Mouse (Mus musculus) heart, postnatal 0 days (tissue): ENCODE measurements around the gene Hdgf. TPM values are rescaled to one million over a fixed set of nuclear protein-coding genes. Genes with fewer than 3 reads are reported as not detected.

Experiments
- ATAC-seq: fragments of 200-750 bp; cut with Nextera tagmentation; 2 replicates; pipeline ENCODE4 v1.8.0; 2017; ENCODE audit warnings: low read depth, moderate number of reproducible peaks, moderate library complexity; ENCODE audit not compliant: insufficient read depth
- DNase-seq: peaks from one replicate; pipeline ENCODE4 v3.0.0-alpha.2; 2016; ENCODE audit warnings: low spot score
- H3K27ac ChIP-seq: fragments of 300-500 bp; sonication (generic); 2 replicates; pipeline ENCODE4 v1.5.1; 2014; ENCODE audit warnings: low read depth, mild to moderate bottlenecking
- H3K27me3 ChIP-seq: fragments of 300-500 bp; sonication (generic); 2 replicates; pipeline ENCODE4 v1.6.1; 2014; ENCODE audit warnings: low read length, mixed read lengths; ENCODE audit not compliant: control insufficient read depth, insufficient read depth
- H3K36me3 ChIP-seq: fragments of 300-500 bp; sonication (generic); replicated peaks from 2 replicates; pipeline ENCODE4 v1.6.1; 2014; ENCODE audit warnings: low read length, mixed read lengths; ENCODE audit not compliant: control insufficient read depth, insufficient read depth
- H3K4me1 ChIP-seq: fragments of 300-500 bp; sonication (generic); 2 replicates; pipeline ENCODE4 v1.6.1; 2014; ENCODE audit warnings: antibody characterized with exemption; ENCODE audit not compliant: control insufficient read depth, insufficient read depth
- H3K4me2 ChIP-seq: fragments of 300-500 bp; sonication (generic); 2 replicates; pipeline ENCODE4 v1.6.1; 2014; ENCODE audit warnings: low read depth, mild to moderate bottlenecking, low read length, moderate library complexity
- H3K4me3 ChIP-seq: fragments of 300-500 bp; sonication (generic); 2 replicates; pipeline ENCODE4 v1.5.1; 2014; ENCODE audit warnings: low read depth, low read length
- H3K9ac ChIP-seq: fragments of 300-500 bp; sonication (generic); replicated peaks from 2 replicates; pipeline ENCODE4 v1.6.1; 2014; ENCODE audit warnings: low read depth, low read length, mixed read lengths
- H3K9me3 ChIP-seq: fragments of 300-500 bp; sonication (generic); replicated peaks from 2 replicates; pipeline ENCODE4 v1.6.1; 2016; ENCODE audit warnings: low read length; ENCODE audit not compliant: control insufficient read depth
- CTCF ChIP-seq: IDR thresholded peaks from 2 replicates; pipeline ENCODE4 v1.5.1; 2016; ENCODE audit warnings: antibody characterized with exemption, control low read depth, low read depth
- EP300 ChIP-seq: IDR thresholded peaks from 2 replicates; pipeline ENCODE4 v1.6.1; 2016; ENCODE audit warnings: antibody characterized with exemption, low read depth
- WGBS: fragments of 180-500 bp; shearing (Covaris S2); extraction: QIAGEN DNeasy Blood & Tissue Kit; methylation state at CpG from one replicate; pipeline ENCODE4 v1.1.7; 2014; 5-methylcytosine and 5-hydroxymethylcytosine counted together
- polyA plus RNA-seq: library from polyadenylated mRNA; unstranded; fragments of >200 nt; fragmentation: Nextera tagmentation; extraction: Ambion mirVana; gene quantifications from 2 replicates; pipeline ENCODE4 v1.2.1, GENCODE M21; 2015
- total RNA-seq: library from RNA; depleted of rRNA; stranded (reverse); fragments of >200 nt; gene quantifications from 2 replicates; pipeline ENCODE4 v1.2.3, GENCODE M21; 2014; ENCODE audit warnings: low replicate concordance; rRNA removed

Gene Hdgf
- total and polyA plus RNA-seq, 2 experiments from 2014 or later = 62.1 to 83.8 TPM

DNA sequence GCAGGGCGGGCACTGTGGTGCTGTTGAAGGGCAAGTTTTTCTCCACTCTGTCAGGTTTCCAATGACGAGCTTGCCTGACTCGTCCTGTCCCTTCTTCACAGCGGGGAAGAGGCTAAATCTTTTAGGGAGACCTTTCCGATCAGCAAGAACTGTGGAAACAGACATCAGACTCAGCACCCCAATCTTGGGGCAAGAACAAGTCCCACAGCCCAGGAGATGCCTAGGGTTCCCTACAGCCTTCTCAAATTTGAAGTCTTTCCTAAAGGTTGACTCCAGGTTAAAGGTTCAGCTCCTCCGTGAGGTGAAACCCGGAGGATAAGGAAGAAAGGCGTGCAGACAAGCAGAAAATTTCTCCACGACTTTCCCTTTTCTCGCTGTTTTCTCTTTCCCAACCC, 54.1 kb downstream of the Hdgf start:
- Histone ChIP-seq H3K27me3 (0 out of 2 replicates have a peak, but pooled peaks cover 3% of the 10 kb centered on the region), H3K9me3 (no peaks in the 10 kb centered on the region), H3K9ac (peak overlapping the region; percentile 78), H3K36me3 (no peaks in the 10 kb centered on the region), H3K27ac (peak overlapping the region; percentile 75), H3K4me3 (peak overlapping the region; percentile 60), H3K4me1 (no peaks in the 10 kb centered on the region), H3K4me2 (peak overlapping the region; percentile 96)
- ATAC-seq = no peak
- 16% methylated on average over 10 of the region's 10 CpGs for WGBS
- DNase-seq = no peak
- TF ChIP-seq EP300 (no peak), CTCF (no peak)

DNA sequence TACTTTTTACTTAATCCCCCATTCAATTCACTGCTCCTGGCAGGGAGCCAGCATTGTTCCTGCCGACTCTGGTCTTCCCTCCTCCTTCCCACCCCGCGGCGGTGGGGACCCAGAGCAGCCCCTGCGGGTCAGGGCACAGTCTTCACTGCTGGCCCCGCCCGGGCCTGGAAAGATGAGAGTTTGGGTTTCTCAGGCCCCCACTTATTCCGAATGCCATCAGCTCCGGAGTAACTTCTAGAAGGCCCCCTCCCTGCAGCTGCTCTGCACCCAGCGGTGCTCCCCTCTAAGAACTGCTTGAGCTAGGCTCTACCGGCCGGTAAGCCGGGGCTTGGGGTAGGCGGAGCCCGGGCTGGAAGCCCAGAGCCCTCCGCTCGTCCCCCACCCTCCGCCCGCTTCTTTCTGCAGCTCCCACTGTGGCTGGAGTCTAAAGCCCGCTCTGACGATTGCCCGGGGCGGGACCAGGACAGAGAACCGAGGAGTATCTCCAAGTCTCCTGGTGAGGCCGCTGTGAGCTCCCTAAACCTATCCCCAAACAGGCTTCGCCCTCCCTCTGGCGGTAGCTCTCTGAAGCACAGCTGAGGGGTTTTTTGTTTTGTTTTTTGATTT, 54.6 kb downstream of the Hdgf start:
- H3K4me3 ChIP-seq = peak overlapping the region; percentile 60
- TF ChIP-seq EP300 (no peak), CTCF (peak; percentile 97)
- WGBS = under 1% methylated on average over 27 of the region's 27 CpGs
- H3K36me3 ChIP-seq = no peaks in the 10 kb centered on the region
- peak overlapping the region; percentile 96 for H3K4me2 ChIP-seq
- peak overlapping the region; percentile 75 for H3K27ac ChIP-seq
- H3K27me3 ChIP-seq = 0 out of 2 replicates have a peak, but pooled peaks cover 3% of the 10 kb centered on the region
- H3K9me3 ChIP-seq = no peaks in the 10 kb centered on the region
- ATAC-seq (peak; percentile 98), DNase-seq (peak; percentile 96)
- peak overlapping the region; percentile 78 for H3K9ac ChIP-seq
- no peaks in the 10 kb centered on the region for H3K4me1 ChIP-seq

Other genes with a start within 250 kb of the Hdgf start
- gene Lrrc71, start 157.7 kb upstream of the Hdgf start, total RNA-seq = 0.54 and 1.5 TPM in 2 replicates
- 0.12 and 0.38 TPM in 2 replicates for gene Lrrc71, start 157.7 kb upstream of the Hdgf start, polyA plus RNA-seq
- gene Ntrk1, start 111.2 kb upstream of the Hdgf start, total RNA-seq = 0.11 and 0.62 TPM in 2 replicates
- gene Ntrk1, start 111.2 kb upstream of the Hdgf start, polyA plus RNA-seq = 0.15 and 0.16 TPM in 2 replicates
- not detected in 2 replicates for gene Insrr, start 109.4 kb upstream of the Hdgf start, total RNA-seq
- not detected in 2 replicates for gene Insrr, start 109.4 kb upstream of the Hdgf start, polyA plus RNA-seq
- gene Pear1, start 82.0 kb upstream of the Hdgf start, total RNA-seq = 42.7 and 69.9 TPM in 2 replicates
- gene Pear1, start 82.0 kb upstream of the Hdgf start, polyA plus RNA-seq = 10.3 and 10.8 TPM in 2 replicates
- 1.7 TPM in 1 of 2 replicates, not detected in the other for gene Sh2d2a, start 59.6 kb upstream of the Hdgf start, total RNA-seq
- gene Sh2d2a, start 59.6 kb upstream of the Hdgf start, polyA plus RNA-seq = 0.08 and 0.10 TPM in 2 replicates
- 55.6 and 68.6 TPM in 2 replicates for gene Prcc, start 20.7 kb upstream of the Hdgf start, total RNA-seq
- 10.0 and 12.1 TPM in 2 replicates for gene Prcc, start 20.7 kb upstream of the Hdgf start, polyA plus RNA-seq
- 53.9 and 57.1 TPM in 2 replicates for gene Mrpl24, start 13.2 kb downstream of the Hdgf start, total RNA-seq
- gene Mrpl24, start 13.2 kb downstream of the Hdgf start, polyA plus RNA-seq = 62.3 and 67.2 TPM in 2 replicates
- 8.2 and 24.0 TPM in 2 replicates for gene Isg20l2, start 24.0 kb downstream of the Hdgf start, total RNA-seq
- 14.2 and 16.2 TPM in 2 replicates for gene Isg20l2, start 24.0 kb downstream of the Hdgf start, polyA plus RNA-seq
- gene Rrnad1, start 24.4 kb downstream of the Hdgf start, total RNA-seq = 14.5 and 56.8 TPM in 2 replicates
- gene Rrnad1, start 24.4 kb downstream of the Hdgf start, polyA plus RNA-seq = 7.9 and 8.0 TPM in 2 replicates
- gene Crabp2, start 42.3 kb downstream of the Hdgf start, total RNA-seq = 0.53 TPM in 1 of 2 replicates, not detected in the other
- 0.37 and 0.62 TPM in 2 replicates for gene Crabp2, start 42.3 kb downstream of the Hdgf start, polyA plus RNA-seq
- 17.2 and 35.7 TPM in 2 replicates for gene Nes, start 64.8 kb downstream of the Hdgf start, total RNA-seq
- 9.1 and 9.9 TPM in 2 replicates for gene Nes, start 64.8 kb downstream of the Hdgf start, polyA plus RNA-seq
- not detected in 2 replicates for gene Bcan, start 93.9 kb downstream of the Hdgf start, total RNA-seq
- 0.04 TPM in 1 of 2 replicates, not detected in the other for gene Bcan, start 93.9 kb downstream of the Hdgf start, polyA plus RNA-seq
- not detected in 2 replicates for gene Hapln2, start 121.3 kb downstream of the Hdgf start, total RNA-seq
- gene Hapln2, start 121.3 kb downstream of the Hdgf start, polyA plus RNA-seq = 0.10 and 0.15 TPM in 2 replicates
- gene Gpatch4, start 136.8 kb downstream of the Hdgf start, total RNA-seq = 1.2 and 3.4 TPM in 2 replicates
- gene Gpatch4, start 136.8 kb downstream of the Hdgf start, polyA plus RNA-seq = 10.9 and 11.6 TPM in 2 replicates
- gene Naxe, start 152.2 kb downstream of the Hdgf start, total RNA-seq = 119 and 133 TPM in 2 replicates
- 151 and 159 TPM in 2 replicates for gene Naxe, start 152.2 kb downstream of the Hdgf start, polyA plus RNA-seq
- gene Ttc24, start 172.0 kb downstream of the Hdgf start, total RNA-seq = not detected in 2 replicates
- not detected in 2 replicates for gene Ttc24, start 172.0 kb downstream of the Hdgf start, polyA plus RNA-seq
- 35.3 and 68.3 TPM in 2 replicates for gene Iqgap3, start 175.7 kb downstream of the Hdgf start, total RNA-seq
- gene Iqgap3, start 175.7 kb downstream of the Hdgf start, polyA plus RNA-seq = 5.4 and 6.8 TPM in 2 replicates
- gene Mef2d, start 236.1 kb downstream of the Hdgf start, total RNA-seq = 70.8 and 75.8 TPM in 2 replicates
- gene Mef2d, start 236.1 kb downstream of the Hdgf start, polyA plus RNA-seq = 30.0 and 30.8 TPM in 2 replicates